Mouse (Mus musculus) ES-E14 (cell line): ENCODE data around the gene Cbarp. TPM values are rescaled to one million over a fixed set of nuclear protein-coding genes. Genes with fewer than 3 reads are reported as not detected.
A peak's percentile ranks its signal among the peaks of the same experiment; 100 is the strongest.

ENCODE experiments used
- DNase-seq: peaks from one replicate; pipeline ENCODE4 v3.0.0-alpha.2; 2013; ENCODE audit warnings: low read depth, low spot score
- H3K27ac ChIP-seq: 2 replicates; pipeline ENCODE4 v1.5.1; 2012; ENCODE audit warnings: low read depth, mild to moderate bottlenecking, low read length, moderate library complexity, mixed read lengths; ENCODE audit not compliant: poor library complexity, insufficient read depth, severe bottlenecking
- H3K36me3 ChIP-seq: 2 replicates; pipeline ENCODE4 v1.6.1; 2012; ENCODE audit warnings: mild to moderate bottlenecking, low read length, moderate library complexity, mixed read lengths; ENCODE audit not compliant: control insufficient read depth, poor library complexity, insufficient read depth, severe bottlenecking
- H3K4me1 ChIP-seq, 2 experiments: fragments of 150-350 bp in 1 of 2; sonication (generic) in 1 of 2; 2 replicates each; pipeline ENCODE4 v1.6.1; 2012; ENCODE audit warnings: low read length in 2 of 2, mild to moderate bottlenecking in 1 of 2, mixed read lengths in 1 of 2; ENCODE audit not compliant: control insufficient read depth in 2 of 2, insufficient read depth in 2 of 2, poor library complexity in 1 of 2
- H3K4me3 ChIP-seq, 2 experiments: fragments of 150-350 bp in 1 of 2; sonication (generic) in 1 of 2; 2 replicates each; pipeline ENCODE4 v1.5.1; 2012; ENCODE audit warnings: low read length in 2 of 2, low read depth in 1 of 2, mild to moderate bottlenecking in 1 of 2, mixed read lengths in 1 of 2; ENCODE audit not compliant: insufficient read depth in 1 of 2, poor library complexity in 1 of 2, severe bottlenecking in 1 of 2
- H3K9ac ChIP-seq: 2 replicates; pipeline ENCODE4 v1.6.1; 2012; ENCODE audit warnings: low read depth, mild to moderate bottlenecking, low read length, mixed read lengths; ENCODE audit not compliant: poor library complexity, insufficient read depth, severe bottlenecking
- H3K9me3 ChIP-seq: fragments of 150-350 bp; sonication (generic); 2 replicates; pipeline ENCODE4 v1.6.1; 2012; ENCODE audit warnings: low read depth, mild to moderate bottlenecking, low read length; ENCODE audit not compliant: control insufficient read depth, insufficient read depth
- CHD2 ChIP-seq: IDR thresholded peaks from 2 replicates; pipeline ENCODE4 v1.6.1; 2014; ENCODE audit warnings: mild to moderate bottlenecking, low read depth, low read length, inconsistent platforms
- HCFC1 ChIP-seq: IDR thresholded peaks from 2 replicates; pipeline ENCODE4 v1.6.1; 2012; ENCODE audit warnings: low read length, inconsistent platforms, borderline replicate concordance; ENCODE audit not compliant: insufficient read depth
- MAFK ChIP-seq: IDR thresholded peaks from 2 replicates; pipeline ENCODE4 v1.6.1; 2014; ENCODE audit warnings: mild to moderate bottlenecking, low read depth, low read length, inconsistent platforms; ENCODE audit not compliant: insufficient read depth
- ZC3H11A ChIP-seq: IDR thresholded peaks from 2 replicates; pipeline ENCODE4 v1.6.1; 2012; ENCODE audit warnings: low read depth, mild to moderate bottlenecking, inconsistent platforms, low read length, borderline replicate concordance
- ZNF384 ChIP-seq: IDR thresholded peaks from 2 replicates; pipeline ENCODE4 v1.6.1; 2012; ENCODE audit warnings: low read depth, low read length, inconsistent platforms
- in situ Hi-C, 2 experiments: fragments of 600-800 bp; cut with MboI; formaldehyde crosslinking; loops; one replicate each; pipeline ENCODE4 v1.15.1; 2025; ENCODE audit warnings: low sequenced_read_pairs in 2 of 2, inconsistent platforms in 1 of 2; ENCODE audit not compliant: unreplicated experiment in 2 of 2
- total RNA-seq: library from RNA; depleted of rRNA; stranded (reverse); fragments of 300-350 nt; gene quantifications from 2 replicates; pipeline ENCODE4 v1.2.3, GENCODE M21; 2012; rRNA removed

Cbarp gene
- total RNA-seq, result 20.9 and 41.0 TPM in 2 replicates

- peak within 1 kb of the TSS; percentile 54; the same call in 1 of the 2 replicates for H3K9ac ChIP-seq
- TF ChIP-seq CHD2 (no peak), MAFK (no peak), ZC3H11A (no peak), ZNF384 (no peak), HCFC1 (no peak)
- peaks cover 5 to 23% of the 10 kb centered on the region in 2 experiments; a peak in 3 of 4 replicates for H3K4me1 ChIP-seq
- H3K9me3 ChIP-seq, result no peaks in the 10 kb centered on the region
- no peak for DNase-seq
- H3K36me3 ChIP-seq, result peaks cover 25% of the 10 kb centered on the region
- H3K4me3 ChIP-seq, result peak within 1 kb of the TSS; percentile 49 to 96
- no peak within 1 kb of the TSS for H3K27ac ChIP-seq
- in situ Hi-C loops, result no loop called here
These were observed at the start of gene Cbarp for GRCm38 (mm10) chr10:80140666-80141035. Cbarp (minus strand) TSS chr10:80140835.

GRCm38 (mm10) chr10:80189999-80190398, 49.4 kb upstream of the Cbarp start:
- Histone ChIP-seq H3K36me3 (no peaks in the 10 kb centered on the region), H3K4me1 (peaks cover 2 to 20% of the 10 kb centered on the region in 2 experiments; a peak in 2 of 4 replicates), H3K27ac (no peak overlapping the region), H3K4me3 (peak overlapping the region; percentile 47 to 55; a peak in 2 of 4 replicates), H3K9me3 (no peaks in the 10 kb centered on the region), H3K9ac (no peak overlapping the region)
- in situ Hi-C loops, result no loop called here
- TF ChIP-seq ZNF384 (no peak), CHD2 (no peak), MAFK (no peak), HCFC1 (no peak), ZC3H11A (no peak)
- DNase-seq, result no peak

- TF ChIP-seq CHD2, result no peak
- no peak for TF ChIP-seq HCFC1
- TF ChIP-seq ZC3H11A, result no peak
- no peak for TF ChIP-seq ZNF384
- no peak for TF ChIP-seq MAFK
- no peak overlapping the region for H3K4me3 ChIP-seq
- H3K36me3 ChIP-seq, result no peaks in the 10 kb centered on the region
- no peak overlapping the region for H3K9ac ChIP-seq
- in situ Hi-C loops, result no loop called here
- no peak for DNase-seq
- H3K27ac ChIP-seq, result no peak overlapping the region
- H3K9me3 ChIP-seq, result no peaks in the 10 kb centered on the region
- peaks cover 2 to 22% of the 10 kb centered on the region in 2 experiments; a peak in 2 of 4 replicates for H3K4me1 ChIP-seq
These were observed 47.9 kb upstream of the Cbarp start for GRCm38 (mm10) chr10:80188453-80189024.

- Histone ChIP-seq H3K4me1 (peaks cover 2 to 20% of the 10 kb centered on the region in 2 experiments; a peak in 2 of 4 replicates), H3K36me3 (no peaks in the 10 kb centered on the region)
These were observed 47.1 kb upstream of the Cbarp start for GRCm38 (mm10) chr10:80187739-80188138.

More at GRCm38 (mm10) chr10:80187739-80188138, 47.1 kb upstream of the Cbarp start:
- Histone ChIP-seq H3K4me3 (no peak overlapping the region), H3K9me3 (no peaks in the 10 kb centered on the region), H3K27ac (no peak overlapping the region), H3K9ac (no peak overlapping the region)
- no peak for DNase-seq
- TF ChIP-seq ZNF384, result no peak
- TF ChIP-seq MAFK, result no peak
- no peak for TF ChIP-seq ZC3H11A
- no peak for TF ChIP-seq CHD2
- no peak for TF ChIP-seq HCFC1
- in situ Hi-C loops, result no loop called here
